Mouse (Mus musculus) neutrophil, adult 5-6 weeks (primary cell): ENCODE measurements around the gene Sept7. TPM values are rescaled to one million over a fixed set of nuclear protein-coding genes. Genes with fewer than 3 reads are reported as not detected.

Experiments
- ATAC-seq: fragments of 151-379, 151-347 bp; 2 replicates; pipeline ENCODE4 v1.8.0; 2017; ENCODE audit warnings: mild to moderate bottlenecking, moderate TSS enrichment; ENCODE audit not compliant: insufficient number of reproducible peaks, poor library complexity, low FRiP score, severe bottlenecking; ENCODE audit errors: extremely low read depth
- total RNA-seq: library from RNA; stranded (forward); fragments of 200-1000 nt; gene quantifications from 2 replicates; pipeline ENCODE4 v1.2.3, GENCODE M21; 2017

Gene Sept7
- total RNA-seq, 1 experiment from 2014 or later = 254 TPM

DNA sequence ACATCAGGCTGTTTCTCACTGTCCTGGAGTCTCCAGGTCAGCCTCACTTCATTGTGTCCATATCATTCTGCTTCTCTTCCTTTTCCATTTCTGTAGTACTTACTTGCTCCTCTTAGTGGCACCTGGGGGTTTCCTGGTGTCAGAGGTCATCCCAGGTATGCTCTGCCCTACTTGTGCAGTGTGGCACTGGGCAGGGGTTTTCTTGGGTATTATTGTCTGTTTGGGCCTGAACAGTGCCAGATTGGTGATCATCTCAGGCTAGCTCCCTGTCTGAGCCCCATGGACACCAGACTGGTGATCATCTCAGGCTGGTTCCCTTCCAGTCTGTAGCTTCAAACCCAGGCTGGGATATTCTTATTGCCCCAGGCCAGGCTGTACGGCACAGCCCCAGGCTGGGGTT is 88.2 kb downstream of the Sept7 start:
- ATAC-seq = no peak

DNA sequence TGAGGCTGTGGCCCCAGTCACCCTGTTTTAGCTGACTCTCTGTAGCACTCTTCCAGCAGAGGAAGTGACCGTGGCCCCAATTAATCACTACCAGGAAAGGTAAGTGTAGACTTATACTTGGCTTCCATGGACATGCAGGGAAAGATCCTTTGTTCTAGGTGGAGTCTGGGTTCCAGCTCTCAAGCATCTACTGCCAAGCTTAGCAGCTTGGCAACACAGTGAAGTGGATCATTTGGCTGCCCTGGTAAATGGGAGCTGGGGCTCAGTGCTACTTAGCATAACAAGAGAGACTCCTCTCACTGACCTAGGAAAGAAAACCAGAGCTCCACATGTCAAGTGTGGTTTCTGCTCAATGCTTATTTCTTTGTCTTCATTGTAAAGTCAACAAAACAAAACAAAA is 101.5 kb downstream of the Sept7 start:
- no peak for ATAC-seq

DNA sequence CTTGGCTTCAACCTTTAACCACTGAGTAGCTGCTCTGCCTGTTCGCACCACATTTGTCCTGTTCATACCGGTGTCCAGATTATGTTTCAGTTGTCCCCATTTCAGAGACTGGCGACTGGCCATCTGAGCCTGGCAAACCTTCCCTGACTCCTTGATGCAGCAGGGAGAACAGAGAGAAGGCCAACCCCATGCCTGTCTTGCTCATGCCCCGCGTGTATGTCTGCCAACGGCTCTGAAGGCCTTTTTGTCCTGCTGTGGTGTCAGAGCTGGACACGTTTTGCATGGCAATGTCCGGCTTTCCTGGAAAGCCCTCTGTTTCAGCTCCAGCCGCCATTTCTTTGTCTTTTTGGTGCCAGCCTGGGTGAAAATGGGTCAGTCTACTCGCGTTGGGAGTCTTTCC is 103.6 kb downstream of the Sept7 start:
- no peak for ATAC-seq

DNA sequence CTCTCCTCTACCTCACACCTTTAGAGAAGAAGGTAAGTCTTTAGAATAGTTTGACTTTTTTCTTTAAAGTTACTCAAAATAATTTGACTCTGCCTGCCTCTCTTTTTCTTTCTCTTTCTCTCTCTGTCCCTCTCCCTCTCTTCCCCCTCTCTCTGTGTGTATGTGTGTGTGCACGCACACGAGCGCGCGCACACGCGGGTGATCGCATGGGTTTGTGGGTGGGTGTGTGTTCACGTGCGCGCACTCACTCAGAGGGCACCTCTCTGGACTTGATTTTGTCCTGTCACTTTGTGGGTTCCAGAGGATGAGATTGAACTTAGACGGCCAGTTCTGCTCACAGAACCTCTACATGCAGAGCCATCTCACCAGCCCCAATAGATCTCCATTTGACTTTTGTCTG is 105.3 kb downstream of the Sept7 start:
- ATAC-seq = no peak

- no peak for ATAC-seq
These were observed 105.8 kb downstream of the Sept7 start for GRCm38 (mm10) chr9:25358018-25358417.

Other genes starting within 250 kb of the Sept7 start
- not detected in 2 replicates for gene Gm10181, start 163.0 kb upstream of the Sept7 start, total RNA-seq
- 40.5 and 46.4 TPM in 2 replicates for gene Herpud2, start 100.6 kb upstream of the Sept7 start, total RNA-seq
- 10.9 and 12.3 TPM in 2 replicates for gene Eepd1, start 229.1 kb downstream of the Sept7 start, total RNA-seq